Mouse (Mus musculus): ENCODE measurements around the gene Igfbp7. TPM values are rescaled to one million over a fixed set of nuclear protein-coding genes. Genes with fewer than 3 reads are reported as not detected.

Gene Igfbp7
- polyA plus RNA-seq, 2 experiments: 100 to 102 TPM

DNA sequence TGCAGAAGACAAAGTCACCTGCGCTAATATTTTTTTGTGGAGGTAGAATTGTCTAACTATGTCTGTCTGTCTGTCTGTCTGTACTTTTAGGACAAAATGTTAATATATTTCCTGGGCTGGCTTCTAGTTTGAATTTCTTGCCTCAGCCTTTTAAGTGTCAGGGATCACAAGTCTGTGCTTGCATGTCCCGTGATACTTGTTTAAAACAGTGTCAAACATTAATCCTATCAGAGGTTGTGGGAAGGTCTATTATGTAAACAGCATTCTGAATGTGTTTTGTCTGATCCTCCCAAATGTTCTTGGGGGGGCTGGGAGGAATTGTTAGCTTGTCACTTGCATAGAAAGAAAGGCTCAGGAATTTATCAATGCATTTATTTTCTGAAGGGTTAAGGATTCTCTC lies 24.6 kb upstream of the Igfbp7 start:
- no peak for ATAC-seq (ENCODE audit: low FRiP score, low read depth)
- no peaks in the 10 kb centered on the region for H3K36me3 ChIP-seq (ENCODE audit: control insufficient read depth, insufficient read depth, low read length)
- H3K4me1 ChIP-seq (ENCODE audit: control insufficient read depth, insufficient read depth, low read length): peaks cover 2% of the 10 kb centered on the region; the same call in 1 of the 2 replicates
- H3K4me2 ChIP-seq (replicated peaks; ENCODE audit: low read depth, low read length, severe bottlenecking): no peak overlapping the region
- 81% methylated on average over 2 of the region's 2 CpGs for WGBS
- H3K9me3 ChIP-seq (ENCODE audit: control insufficient read depth, low read length): no peaks in the 10 kb centered on the region
- no peak overlapping the region for H3K27ac ChIP-seq (replicated peaks; ENCODE audit: low read depth, low read length)
- no peaks in the 10 kb centered on the region for H3K27me3 ChIP-seq (ENCODE audit: control insufficient read depth, insufficient read depth, low read length)
- TF ChIP-seq POLR2A (IDR thresholded peaks at IDR 0.05; ENCODE audit: borderline replicate concordance, extremely low read depth, insufficient read depth, insufficient read length): no peak
- DNase-seq (ENCODE audit: low spot score): no peak
- no peak overlapping the region for H3K4me3 ChIP-seq (replicated peaks; ENCODE audit: low read length)
- no peak overlapping the region for H3K9ac ChIP-seq (ENCODE audit: low read depth, low read length, severe bottlenecking)

DNA sequence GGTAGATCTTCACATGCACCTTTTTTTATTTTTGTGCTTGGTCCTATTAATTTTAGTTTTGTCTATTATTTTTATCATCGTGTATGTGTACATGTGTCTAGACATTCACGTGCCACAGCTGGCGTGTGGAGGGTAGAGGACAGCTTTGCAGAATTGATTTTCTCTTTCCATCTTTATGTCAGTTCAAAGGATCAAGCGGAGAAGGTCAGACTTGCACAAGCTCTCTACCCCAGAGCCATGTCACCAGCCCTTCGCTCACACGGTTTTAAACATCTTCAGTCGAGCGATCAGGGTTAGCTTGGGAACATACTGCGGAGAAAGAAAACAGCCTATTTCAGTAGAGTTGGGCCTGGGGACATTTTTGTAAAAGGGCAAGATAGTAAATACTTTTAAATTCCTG lies 23.2 kb upstream of the Igfbp7 start:
- 87% methylated on average over 9 of the region's 9 CpGs for WGBS
- H3K27me3 ChIP-seq (ENCODE audit: control insufficient read depth, insufficient read depth, low read length): no peaks in the 10 kb centered on the region
- H3K4me1 ChIP-seq (ENCODE audit: control insufficient read depth, insufficient read depth, low read length): peaks cover 2% of the 10 kb centered on the region; the same call in 1 of the 2 replicates
- DNase-seq (ENCODE audit: low spot score): no peak
- no peak overlapping the region for H3K27ac ChIP-seq (replicated peaks; ENCODE audit: low read depth, low read length)
- H3K4me3 ChIP-seq (replicated peaks; ENCODE audit: low read length): no peak overlapping the region
- no peak for ATAC-seq (ENCODE audit: low FRiP score, low read depth)
- no peaks in the 10 kb centered on the region for H3K9me3 ChIP-seq (ENCODE audit: control insufficient read depth, low read length)
- H3K4me2 ChIP-seq (replicated peaks; ENCODE audit: low read depth, low read length, severe bottlenecking): no peak overlapping the region
- H3K36me3 ChIP-seq (ENCODE audit: control insufficient read depth, insufficient read depth, low read length): no peaks in the 10 kb centered on the region
- no peak for TF ChIP-seq POLR2A (IDR thresholded peaks at IDR 0.05; ENCODE audit: borderline replicate concordance, extremely low read depth, insufficient read depth, insufficient read length)
- H3K9ac ChIP-seq (ENCODE audit: low read depth, low read length, severe bottlenecking): no peak overlapping the region

DNA sequence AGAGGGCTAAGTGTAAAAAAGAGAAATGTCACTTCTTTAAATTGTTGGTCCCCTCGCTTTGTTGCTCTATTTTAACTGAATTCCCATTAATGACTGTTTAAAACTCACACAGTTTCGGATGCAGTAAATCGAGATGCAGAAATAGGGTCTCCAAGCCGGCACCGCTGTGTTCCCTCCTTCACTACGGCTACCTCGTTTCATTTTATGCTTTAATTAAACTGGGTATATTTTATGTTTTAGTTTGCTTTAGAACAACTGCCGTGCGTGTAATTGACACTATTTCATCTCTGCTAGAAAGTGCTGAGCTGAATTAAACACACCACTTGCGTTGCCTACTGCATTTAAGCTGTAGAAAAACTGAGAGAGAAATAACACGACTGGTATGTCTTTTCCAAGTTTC lies 22.6 kb upstream of the Igfbp7 start:
- Histone ChIP-seq H3K4me3 (replicated peaks; ENCODE audit: low read length) (no peak overlapping the region), H3K36me3 (ENCODE audit: control insufficient read depth, insufficient read depth, low read length) (no peaks in the 10 kb centered on the region), H3K4me1 (ENCODE audit: control insufficient read depth, insufficient read depth, low read length) (peaks cover 2% of the 10 kb centered on the region; the same call in 1 of the 2 replicates), H3K4me2 (replicated peaks; ENCODE audit: low read depth, low read length, severe bottlenecking) (no peak overlapping the region), H3K9me3 (ENCODE audit: control insufficient read depth, low read length) (no peaks in the 10 kb centered on the region), H3K27me3 (ENCODE audit: control insufficient read depth, insufficient read depth, low read length) (no peaks in the 10 kb centered on the region), H3K27ac (replicated peaks; ENCODE audit: low read depth, low read length) (no peak overlapping the region), H3K9ac (ENCODE audit: low read depth, low read length, severe bottlenecking) (no peak overlapping the region)
- ATAC-seq (ENCODE audit: low FRiP score, low read depth): no peak
- TF ChIP-seq POLR2A (IDR thresholded peaks at IDR 0.05; ENCODE audit: borderline replicate concordance, extremely low read depth, insufficient read depth, insufficient read length): no peak
- WGBS: 38% methylated on average over 11 of the region's 11 CpGs
- DNase-seq (ENCODE audit: low spot score): no peak

DNA sequence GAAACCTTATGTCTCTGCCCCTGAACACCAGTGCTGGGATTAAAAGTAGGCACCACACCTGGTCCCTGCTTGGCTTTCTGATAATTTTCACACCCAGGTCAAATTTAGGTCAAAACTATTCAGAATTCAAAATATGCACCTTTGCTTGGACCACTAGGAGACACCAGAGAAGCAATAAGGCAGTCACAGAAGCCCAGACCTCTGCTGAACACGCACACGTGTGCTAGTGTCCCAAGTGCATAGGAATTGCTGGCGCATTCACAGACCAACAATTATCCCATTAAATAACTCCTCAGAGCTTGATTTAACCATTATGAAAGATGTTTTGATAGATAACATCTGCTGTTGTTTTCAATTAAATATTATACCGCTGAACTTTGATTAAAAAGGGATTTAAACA lies 22.2 kb upstream of the Igfbp7 start:
- no peaks in the 10 kb centered on the region for H3K9me3 ChIP-seq (ENCODE audit: control insufficient read depth, low read length)
- 71% methylated on average over 4 of the region's 4 CpGs for WGBS
- ATAC-seq (ENCODE audit: low FRiP score, low read depth): no peak

DNA sequence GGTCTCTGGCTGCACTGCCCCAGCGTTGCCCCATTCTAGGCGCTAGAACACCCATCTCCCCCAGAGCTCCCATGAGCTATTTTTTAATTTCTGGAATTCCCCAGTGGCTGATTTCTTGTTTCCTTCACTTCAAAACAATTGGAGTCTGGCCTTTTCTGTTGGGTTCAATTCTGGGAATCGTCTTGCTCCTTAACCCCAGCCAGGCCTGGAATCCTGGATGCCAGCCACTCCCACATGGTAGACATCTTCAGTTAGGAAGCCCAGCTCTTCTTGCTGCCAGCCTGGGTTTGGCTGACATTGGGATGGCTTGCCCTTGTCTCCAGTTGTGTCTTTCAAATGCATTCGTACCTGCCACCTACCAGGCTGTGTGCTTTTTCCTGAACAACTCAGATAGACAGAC lies 20.7 kb upstream of the Igfbp7 start:
- no peak overlapping the region for H3K9ac ChIP-seq (ENCODE audit: low read depth, low read length, severe bottlenecking)
- 74% methylated on average over 4 of the region's 4 CpGs for WGBS
- H3K4me3 ChIP-seq (replicated peaks; ENCODE audit: low read length): no peak overlapping the region
- no peaks in the 10 kb centered on the region for H3K27me3 ChIP-seq (ENCODE audit: control insufficient read depth, insufficient read depth, low read length)
- H3K36me3 ChIP-seq (ENCODE audit: control insufficient read depth, insufficient read depth, low read length): no peaks in the 10 kb centered on the region
- ATAC-seq (ENCODE audit: low FRiP score, low read depth) (no peak), DNase-seq (ENCODE audit: low spot score) (no peak)
- no peak overlapping the region for H3K4me2 ChIP-seq (replicated peaks; ENCODE audit: low read depth, low read length, severe bottlenecking)
- no peak for TF ChIP-seq POLR2A (IDR thresholded peaks at IDR 0.05; ENCODE audit: borderline replicate concordance, extremely low read depth, insufficient read depth, insufficient read length)
- H3K9me3 ChIP-seq (ENCODE audit: control insufficient read depth, low read length): no peaks in the 10 kb centered on the region
- no peak overlapping the region for H3K27ac ChIP-seq (replicated peaks; ENCODE audit: low read depth, low read length)
- H3K4me1 ChIP-seq (ENCODE audit: control insufficient read depth, insufficient read depth, low read length): peaks cover 2% of the 10 kb centered on the region; the same call in 1 of the 2 replicates

More for the DNA sequence above, 22.2 kb upstream of the Igfbp7 start:
- H3K27ac ChIP-seq (replicated peaks; ENCODE audit: low read depth, low read length): no peak overlapping the region
- no peak overlapping the region for H3K4me3 ChIP-seq (replicated peaks; ENCODE audit: low read length)
- no peaks in the 10 kb centered on the region for H3K36me3 ChIP-seq (ENCODE audit: control insufficient read depth, insufficient read depth, low read length)
- no peaks in the 10 kb centered on the region for H3K27me3 ChIP-seq (ENCODE audit: control insufficient read depth, insufficient read depth, low read length)
- peaks cover 2% of the 10 kb centered on the region; the same call in 1 of the 2 replicates for H3K4me1 ChIP-seq (ENCODE audit: control insufficient read depth, insufficient read depth, low read length)
- DNase-seq (ENCODE audit: low spot score): no peak
- no peak overlapping the region for H3K9ac ChIP-seq (ENCODE audit: low read depth, low read length, severe bottlenecking)
- no peak for TF ChIP-seq POLR2A (IDR thresholded peaks at IDR 0.05; ENCODE audit: borderline replicate concordance, extremely low read depth, insufficient read depth, insufficient read length)
- no peak overlapping the region for H3K4me2 ChIP-seq (replicated peaks; ENCODE audit: low read depth, low read length, severe bottlenecking)

DNA sequence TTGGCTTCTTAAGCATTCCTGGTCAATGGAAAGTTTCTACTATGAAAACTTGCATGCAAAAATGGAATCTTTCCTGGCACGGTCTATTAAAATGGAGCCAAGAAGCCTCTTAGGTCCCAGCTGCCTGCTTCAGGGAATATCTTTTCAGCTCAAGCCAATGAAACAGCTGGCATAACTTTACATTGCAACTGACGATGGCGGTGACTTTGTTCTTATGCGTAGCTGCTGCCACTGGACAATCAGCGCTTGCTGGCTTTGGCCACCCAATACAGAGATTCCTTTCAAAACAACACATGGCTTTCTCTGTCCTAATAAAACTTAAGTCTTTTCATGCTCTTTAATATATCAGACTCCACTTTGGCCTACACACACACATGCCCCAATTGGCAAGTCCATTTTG lies 20.1 kb upstream of the Igfbp7 start:
- WGBS: 66% methylated on average over 5 of the region's 5 CpGs
- Histone ChIP-seq H3K4me3 (replicated peaks; ENCODE audit: low read length) (no peak overlapping the region), H3K27ac (replicated peaks; ENCODE audit: low read depth, low read length) (no peak overlapping the region), H3K27me3 (ENCODE audit: control insufficient read depth, insufficient read depth, low read length) (no peaks in the 10 kb centered on the region), H3K9me3 (ENCODE audit: control insufficient read depth, low read length) (no peaks in the 10 kb centered on the region), H3K4me1 (ENCODE audit: control insufficient read depth, insufficient read depth, low read length) (peaks cover 2% of the 10 kb centered on the region; the same call in 1 of the 2 replicates), H3K9ac (ENCODE audit: low read depth, low read length, severe bottlenecking) (no peak overlapping the region), H3K4me2 (replicated peaks; ENCODE audit: low read depth, low read length, severe bottlenecking) (no peak overlapping the region), H3K36me3 (ENCODE audit: control insufficient read depth, insufficient read depth, low read length) (no peaks in the 10 kb centered on the region)
- ATAC-seq (ENCODE audit: low FRiP score, low read depth) (no peak), DNase-seq (ENCODE audit: low spot score) (peak; percentile 58)
- TF ChIP-seq POLR2A (IDR thresholded peaks at IDR 0.05; ENCODE audit: borderline replicate concordance, extremely low read depth, insufficient read depth, insufficient read length): no peak
